Mouse (Mus musculus): Measurements from ENCODE around the gene Olfr784. TPM values are rescaled to one million over a fixed set of nuclear protein-coding genes. Genes with fewer than 3 reads are reported as not detected.

The Olfr784 gene
- polyA plus RNA-seq, 1 experiment from 2014 or later = 0.17 TPM

Other genes starting within 250 kb of the Olfr784 start
- not detected in 2 replicates for gene Olfr770, start 245.1 kb upstream of the Olfr784 start, polyA plus RNA-seq (2014; fragmentation: Nextera tagmentation; extraction: Ambion mirVana)
- not detected in 2 replicates for gene Olfr771, start 219.3 kb upstream of the Olfr784 start, polyA plus RNA-seq (2014; fragmentation: Nextera tagmentation; extraction: Ambion mirVana)
- gene Olfr772, start 206.2 kb upstream of the Olfr784 start, polyA plus RNA-seq (2014; fragmentation: Nextera tagmentation; extraction: Ambion mirVana) = not detected in 2 replicates
- gene Olfr773, start 196.7 kb upstream of the Olfr784 start, polyA plus RNA-seq (2014; fragmentation: Nextera tagmentation; extraction: Ambion mirVana) = not detected in 2 replicates
- not detected in 2 replicates for gene Olfr774, start 147.9 kb upstream of the Olfr784 start, polyA plus RNA-seq (2014; fragmentation: Nextera tagmentation; extraction: Ambion mirVana)
- not detected in 2 replicates for gene Olfr775, start 135.7 kb upstream of the Olfr784 start, polyA plus RNA-seq (2014; fragmentation: Nextera tagmentation; extraction: Ambion mirVana)
- not detected in 2 replicates for gene Olfr776, start 125.0 kb upstream of the Olfr784 start, polyA plus RNA-seq (2014; fragmentation: Nextera tagmentation; extraction: Ambion mirVana)
- not detected in 2 replicates for gene Olfr777, start 112.6 kb upstream of the Olfr784 start, polyA plus RNA-seq (2014; fragmentation: Nextera tagmentation; extraction: Ambion mirVana)
- gene Olfr780, start 66.0 kb upstream of the Olfr784 start, polyA plus RNA-seq (2014; fragmentation: Nextera tagmentation; extraction: Ambion mirVana) = not detected in 2 replicates
- gene Olfr781, start 55.2 kb upstream of the Olfr784 start, polyA plus RNA-seq (2014; fragmentation: Nextera tagmentation; extraction: Ambion mirVana) = not detected in 2 replicates
- gene Olfr782, start 35.2 kb upstream of the Olfr784 start, polyA plus RNA-seq (2014; fragmentation: Nextera tagmentation; extraction: Ambion mirVana) = not detected in 2 replicates
- not detected in 2 replicates for gene Olfr785, start 21.3 kb downstream of the Olfr784 start, polyA plus RNA-seq (2014; fragmentation: Nextera tagmentation; extraction: Ambion mirVana)
- gene Olfr786, start 43.2 kb downstream of the Olfr784 start, polyA plus RNA-seq (2014; fragmentation: Nextera tagmentation; extraction: Ambion mirVana) = not detected in 2 replicates
- gene Olfr787, start 77.8 kb downstream of the Olfr784 start, polyA plus RNA-seq (2014; fragmentation: Nextera tagmentation; extraction: Ambion mirVana) = not detected in 2 replicates
- gene Olfr788, start 86.9 kb downstream of the Olfr784 start, polyA plus RNA-seq (2014; fragmentation: Nextera tagmentation; extraction: Ambion mirVana) = not detected in 2 replicates
- gene Olfr789, start 100.7 kb downstream of the Olfr784 start, polyA plus RNA-seq (2014; fragmentation: Nextera tagmentation; extraction: Ambion mirVana) = not detected in 2 replicates
- not detected in 2 replicates for gene Olfr790, start 114.4 kb downstream of the Olfr784 start, polyA plus RNA-seq (2014; fragmentation: Nextera tagmentation; extraction: Ambion mirVana)
- gene Olfr791, start 137.7 kb downstream of the Olfr784 start, polyA plus RNA-seq (2014; fragmentation: Nextera tagmentation; extraction: Ambion mirVana) = not detected in 2 replicates
- not detected in 2 replicates for gene Olfr792, start 155.1 kb downstream of the Olfr784 start, polyA plus RNA-seq (2014; fragmentation: Nextera tagmentation; extraction: Ambion mirVana)
- gene Olfr794, start 183.6 kb downstream of the Olfr784 start, polyA plus RNA-seq (2014; fragmentation: Nextera tagmentation; extraction: Ambion mirVana) = not detected in 2 replicates
- not detected in 2 replicates for gene Olfr796, start 228.5 kb downstream of the Olfr784 start, polyA plus RNA-seq (2014; fragmentation: Nextera tagmentation; extraction: Ambion mirVana)
- gene Olfr798, start 243.9 kb downstream of the Olfr784 start, polyA plus RNA-seq (2014; fragmentation: Nextera tagmentation; extraction: Ambion mirVana) = not detected in 2 replicates